Mouse (Mus musculus) gastrocnemius, postnatal 14 days (tissue): ENCODE measurements around the gene Dst. TPM values are rescaled to one million over a fixed set of nuclear protein-coding genes. Genes with fewer than 3 reads are reported as not detected.

Experiments
- DNase-seq: peaks from one replicate; pipeline ENCODE4 v3.0.0; 2021; ENCODE audit warnings: mixed read lengths
- intact Hi-C: fragments of 180-260 bp; cut with DNase I; formaldehyde crosslinking; loops from one replicate; pipeline ENCODE4 v1.15.1; 2025; ENCODE audit warnings: low total_unique reads
- long read RNA-seq, 2 experiments: library from polyadenylated mRNA; stranded (forward); transcript quantifications; one replicate each; pipeline ENCODE4 v2.0.0; 2021
- total RNA-seq, 2 experiments: library from RNA; stranded (reverse); gene quantifications; 2 replicates each; pipeline ENCODE4 v1.2.3; 2021

The Dst gene
- 100 to 1,000 TPM; 121 to 150 TPM for total RNA-seq
- long read RNA-seq, experiment 1, partial matches to known transcripts: 1 of 2 reads
- long read RNA-seq, experiment 1, other reads (novel, unspliced or antisense): 1 of 2 reads
- long read RNA-seq, experiment 2, partial matches to known transcripts: 2 of 2 reads
- long read RNA-seq, experiment 2, other reads (novel, unspliced or antisense): 0 of 2 reads

DNA sequence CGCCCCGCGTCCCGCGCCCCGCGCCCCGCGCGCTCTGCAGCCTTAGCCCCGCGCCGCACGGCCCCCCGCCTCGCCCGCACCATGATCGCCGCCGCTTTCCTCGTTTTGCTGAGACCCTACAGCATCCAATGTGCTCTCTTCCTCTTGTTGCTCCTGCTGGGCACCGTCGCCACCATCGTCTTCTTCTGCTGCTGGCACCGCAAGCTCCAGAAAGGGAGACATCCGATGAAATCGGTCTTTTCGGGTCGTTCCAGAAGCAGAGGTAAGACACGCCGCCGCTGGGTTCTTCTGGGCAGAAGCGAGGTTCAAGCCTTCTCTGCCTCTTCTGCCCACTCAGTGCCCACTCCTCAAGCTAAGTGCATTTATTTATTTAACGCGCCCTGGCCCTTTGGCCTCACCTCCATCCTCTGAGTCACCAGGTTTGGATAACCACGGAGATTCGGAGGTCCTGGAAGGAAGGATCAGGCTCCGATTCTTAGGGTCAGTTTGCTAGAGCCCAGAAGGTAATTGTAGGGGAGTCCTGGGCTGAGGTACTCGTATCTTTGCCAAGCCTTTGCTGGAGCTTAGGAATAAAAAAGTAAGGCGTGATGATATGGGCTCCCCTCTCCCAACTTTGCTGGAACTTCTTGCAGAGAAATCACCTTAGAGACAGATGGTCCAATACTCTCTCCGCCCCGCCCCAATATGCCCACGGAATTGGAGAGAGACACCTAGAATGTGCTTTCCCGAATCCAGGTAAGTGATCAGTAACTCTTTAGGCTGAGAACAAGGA lies at the start of gene Dst:
Gene Dst (plus strand): TSS at position 35 of the 772 bp plus-strand sequence.
- intact Hi-C loops: no loop called here
- DNase-seq: no peak

DNA sequence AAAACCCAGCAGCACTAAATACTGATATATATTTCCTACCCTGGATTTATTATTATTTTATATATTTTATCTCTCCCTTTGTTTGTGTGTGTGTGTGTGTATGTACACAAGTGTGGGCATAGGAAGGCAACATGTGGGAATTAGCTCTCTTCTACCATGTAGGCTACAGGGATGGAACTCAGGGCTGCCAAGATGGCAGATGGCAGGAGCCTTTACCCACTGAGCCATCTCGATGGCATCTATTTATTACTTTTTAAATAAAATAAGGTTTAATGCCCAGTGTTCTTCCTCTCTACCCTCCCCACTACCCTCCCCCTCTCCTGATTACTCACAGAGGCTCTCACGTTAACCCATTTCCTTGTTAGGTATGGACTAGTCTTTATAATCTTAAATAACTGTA lies 39.0 kb upstream of the Dst start:
- intact Hi-C loops: no loop called here
- no peak for DNase-seq

DNA sequence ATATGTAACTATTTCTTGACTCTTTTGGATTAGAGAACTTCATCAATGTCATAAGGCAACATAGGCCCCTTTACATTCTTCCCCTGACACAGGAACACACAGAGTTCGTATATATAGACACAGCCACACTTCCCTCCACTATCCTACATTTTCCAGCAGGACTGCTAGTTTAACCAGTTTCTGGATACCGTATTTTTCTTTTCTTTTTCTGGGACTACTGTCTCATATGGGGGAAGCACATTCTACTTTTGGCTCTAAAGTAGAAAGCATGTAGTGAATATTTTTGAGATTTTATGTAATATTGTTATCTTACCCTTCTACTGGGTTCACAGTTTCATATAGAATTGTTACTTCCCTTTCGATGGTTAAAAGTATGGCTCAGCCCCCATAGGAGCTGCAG lies 38.6 kb upstream of the Dst start:
- intact Hi-C loops: no loop called here
- no peak for DNase-seq

DNA sequence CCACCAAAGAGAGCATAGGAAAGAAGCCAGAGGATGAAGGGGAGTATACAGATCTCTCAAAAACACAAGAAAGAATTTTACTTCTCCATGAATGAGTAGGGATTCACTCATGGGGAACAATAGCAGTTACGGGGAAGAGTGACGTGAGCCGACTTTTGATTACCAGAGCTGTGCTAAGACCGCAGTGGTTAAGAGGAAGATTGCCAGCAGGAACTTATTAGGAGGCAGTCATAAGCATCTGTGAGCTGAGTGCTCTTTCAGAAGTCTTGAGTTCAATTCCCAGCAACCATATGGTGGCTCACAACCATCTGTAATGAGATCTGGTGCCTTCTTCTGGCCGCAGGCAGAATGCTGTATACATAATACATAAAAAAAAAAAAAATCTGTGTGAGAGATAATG lies 34.5 kb upstream of the Dst start:
- intact Hi-C loops: no loop called here
- DNase-seq: no peak

DNA sequence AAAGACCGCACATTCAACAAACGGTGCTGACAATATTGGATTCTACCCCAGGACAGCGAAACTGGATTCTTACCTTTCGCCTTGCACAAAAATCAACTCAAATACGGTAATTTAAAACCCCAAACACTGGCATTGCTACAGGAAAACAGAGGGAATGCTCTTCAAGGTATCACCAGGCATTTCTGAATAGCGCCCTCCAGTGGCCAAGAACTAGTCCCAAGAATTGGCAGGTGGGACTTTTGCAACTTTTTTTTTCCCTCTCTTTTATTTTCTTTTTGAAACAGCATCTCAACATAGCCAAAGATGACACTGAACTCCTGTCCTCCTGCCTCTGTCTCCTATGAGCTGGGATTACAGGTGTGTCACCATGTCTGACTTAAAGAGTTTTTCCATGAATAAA lies 32.3 kb upstream of the Dst start:
- intact Hi-C loops: no loop called here

DNA sequence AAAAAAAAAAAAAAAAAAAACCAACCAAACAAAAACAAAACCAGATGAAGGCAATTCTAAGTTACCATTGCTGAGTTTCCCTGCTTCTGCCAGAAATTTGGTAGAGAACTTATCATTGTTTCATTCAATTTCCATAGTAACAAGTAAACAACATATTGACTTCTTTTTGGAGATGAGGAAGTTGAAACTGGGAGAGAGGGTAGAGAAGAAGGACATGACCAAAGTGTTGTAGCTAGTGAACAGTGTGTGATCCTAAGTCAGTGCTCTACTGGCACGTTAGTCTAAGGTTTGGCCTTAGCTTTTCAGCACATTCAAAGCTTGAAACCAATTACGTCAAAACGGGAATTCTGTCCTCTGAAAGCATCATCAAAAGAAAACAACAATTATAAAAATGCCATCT lies 31.6 kb upstream of the Dst start:
- intact Hi-C loops: no loop called here
- no peak for DNase-seq

More for the DNA sequence above, 32.3 kb upstream of the Dst start:
- no peak for DNase-seq

DNA sequence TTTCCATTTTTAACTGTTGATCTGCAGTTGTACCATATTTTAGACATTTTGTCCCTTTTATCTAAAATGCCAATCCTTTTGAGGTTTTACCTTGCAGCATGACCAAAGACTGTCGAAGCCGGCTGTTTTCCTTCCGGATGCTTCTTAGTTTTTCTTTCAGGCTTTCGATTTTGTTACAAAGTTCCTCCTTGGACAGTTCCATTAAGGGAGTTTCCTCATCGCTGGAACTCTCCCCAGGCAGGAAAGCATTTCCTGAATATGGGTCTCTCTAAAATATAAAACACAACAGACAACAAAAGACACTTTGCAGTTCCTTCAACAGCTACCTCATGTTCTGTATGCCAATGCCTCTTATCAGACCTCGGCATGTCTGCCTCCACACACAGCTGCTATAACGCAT lies 29.9 kb upstream of the Dst start:
- intact Hi-C loops: no loop called here

DNA sequence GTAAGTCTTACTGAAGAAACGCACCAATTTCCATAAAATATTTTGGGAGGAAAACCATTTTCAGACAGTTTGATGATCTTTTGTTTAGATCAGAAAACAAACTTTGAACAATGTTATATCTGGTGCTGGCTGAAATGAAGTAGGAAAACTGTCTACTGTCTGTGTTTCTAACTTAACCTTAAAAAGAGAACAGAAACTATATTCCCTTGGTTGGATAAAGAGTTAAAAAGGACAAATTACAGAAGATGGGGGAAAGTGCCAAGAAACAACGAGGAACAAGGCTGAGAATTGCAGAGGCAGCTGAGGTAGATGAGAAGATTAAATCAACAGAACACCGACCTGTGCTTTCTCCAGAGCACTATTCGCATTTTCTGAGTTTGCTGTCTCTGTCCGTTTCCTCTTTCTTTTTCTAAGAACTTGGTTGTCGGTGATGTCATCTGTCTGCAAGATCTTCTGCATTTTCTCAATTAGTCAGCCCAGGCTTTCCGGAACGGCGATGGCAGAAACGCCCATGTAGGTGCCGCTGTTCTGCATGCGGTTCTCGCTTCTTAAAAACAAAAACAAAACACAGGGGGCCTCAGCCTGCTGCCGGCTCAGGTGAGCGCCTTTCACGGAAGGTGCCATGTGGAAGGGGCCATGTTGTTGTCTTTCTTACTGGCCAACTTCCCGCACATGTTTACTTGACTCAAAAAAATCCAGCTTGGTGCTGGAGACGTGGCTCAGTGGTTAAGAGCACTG lies 24.8 kb upstream of the Dst start:
- intact Hi-C loops: no loop called here
- DNase-seq: peak; percentile 5

More for the DNA sequence above, 29.9 kb upstream of the Dst start:
- no peak for DNase-seq

DNA sequence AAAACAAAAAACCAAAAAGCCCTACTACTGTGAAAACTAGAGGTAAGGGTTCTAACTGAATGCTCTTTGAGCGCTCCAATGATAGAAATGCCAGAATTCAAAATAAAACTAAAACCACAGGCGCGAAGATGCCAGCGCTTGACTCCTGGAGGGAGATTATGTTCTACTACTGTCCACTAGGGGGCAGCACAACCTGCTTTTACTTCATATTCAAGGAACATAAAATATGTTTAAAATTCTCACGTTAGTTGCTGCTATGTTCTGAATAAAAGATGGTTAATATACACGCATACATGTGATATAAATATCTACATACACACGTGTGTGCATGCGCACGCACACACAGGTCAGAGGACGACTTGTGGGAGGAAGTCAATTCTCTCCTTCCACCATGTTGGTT lies 15.2 kb upstream of the Dst start:
- intact Hi-C loops: loop anchor here (2.0 kb wide), 1 partner anchor 74 kb away; no protein-coding TSS in a partner anchor

DNA sequence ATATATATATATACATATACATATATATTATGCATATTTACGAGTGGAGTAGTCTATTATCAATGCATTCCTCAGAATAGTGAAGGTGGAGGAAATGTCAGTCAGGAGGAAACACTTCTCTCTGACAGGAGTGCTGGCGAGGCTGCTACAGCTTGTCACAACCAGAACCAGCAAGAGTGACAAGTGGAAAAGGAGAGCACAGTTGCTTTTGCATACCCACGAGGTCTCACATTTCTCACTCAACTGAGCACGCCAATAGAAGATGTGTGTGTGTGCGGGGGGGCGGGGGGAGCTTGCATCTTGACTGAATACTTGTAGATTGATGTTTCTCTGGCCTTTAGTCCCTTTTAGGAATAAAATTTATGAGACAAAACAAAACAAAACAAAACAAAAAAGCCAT lies 11.9 kb upstream of the Dst start:
- no peak for DNase-seq
- intact Hi-C loops: no loop called here

More for the DNA sequence above, 15.2 kb upstream of the Dst start:
- peak; percentile 50 for DNase-seq

DNA sequence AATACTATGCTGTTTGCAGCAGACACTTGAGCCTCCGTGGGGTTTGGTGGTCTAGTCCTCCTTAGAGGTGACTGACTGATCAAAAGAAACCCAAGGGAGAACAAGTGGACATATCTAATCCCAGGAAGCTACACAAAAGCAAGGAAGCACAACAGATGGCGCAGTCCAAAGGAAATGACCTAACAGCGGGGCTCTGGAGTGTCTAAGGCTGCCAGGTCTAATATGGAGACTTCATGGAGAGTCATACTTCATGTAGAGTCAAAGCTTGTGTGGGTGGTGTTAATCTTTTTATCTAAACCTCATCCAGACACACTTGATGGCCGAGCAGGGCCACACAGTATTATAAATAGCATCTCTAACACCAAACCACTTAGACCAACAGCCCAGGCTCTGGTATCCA lies 11.4 kb upstream of the Dst start:
- no peak for DNase-seq
- intact Hi-C loops: no loop called here

DNA sequence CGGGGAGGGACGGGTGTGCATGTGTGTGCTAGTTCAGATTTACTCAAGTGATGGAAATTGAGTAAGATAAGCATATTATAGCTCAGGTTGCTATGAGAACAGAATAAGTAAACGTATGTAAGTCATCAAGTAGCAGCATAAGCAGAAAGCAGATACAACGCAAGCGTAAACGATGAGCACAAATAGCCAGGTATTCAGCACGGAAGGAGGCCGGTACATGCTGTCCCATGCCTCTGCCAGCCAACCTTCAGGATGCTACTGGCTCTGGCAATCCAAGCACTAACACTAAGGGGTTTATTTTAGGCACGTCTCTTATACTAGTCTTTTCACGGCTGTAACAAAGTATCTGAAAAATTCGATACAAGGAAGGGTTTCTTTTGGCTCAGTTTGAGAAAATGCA lies 10.6 kb upstream of the Dst start:
- intact Hi-C loops: no loop called here

DNA sequence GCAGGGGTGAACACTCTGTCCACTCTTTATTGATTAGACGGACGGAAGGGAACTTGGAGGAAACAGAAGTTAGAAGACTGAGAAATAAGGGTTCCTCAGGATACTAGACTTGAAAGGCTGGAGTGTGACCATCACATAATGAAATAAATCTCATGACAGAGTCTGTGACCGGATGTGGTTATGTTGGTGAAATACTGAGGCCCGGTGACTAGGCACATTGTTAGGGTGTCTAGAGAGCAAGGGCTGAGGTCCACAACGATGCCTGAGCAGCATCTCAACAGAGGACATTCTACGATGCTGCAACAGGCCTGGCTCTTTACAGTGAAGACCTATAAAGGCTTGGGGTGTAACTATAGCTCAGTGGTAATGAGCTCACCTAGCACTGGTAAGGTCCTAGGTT lies 9.7 kb upstream of the Dst start:
- no peak for DNase-seq
- intact Hi-C loops: no loop called here

More for the DNA sequence above, 10.6 kb upstream of the Dst start:
- no peak for DNase-seq

DNA sequence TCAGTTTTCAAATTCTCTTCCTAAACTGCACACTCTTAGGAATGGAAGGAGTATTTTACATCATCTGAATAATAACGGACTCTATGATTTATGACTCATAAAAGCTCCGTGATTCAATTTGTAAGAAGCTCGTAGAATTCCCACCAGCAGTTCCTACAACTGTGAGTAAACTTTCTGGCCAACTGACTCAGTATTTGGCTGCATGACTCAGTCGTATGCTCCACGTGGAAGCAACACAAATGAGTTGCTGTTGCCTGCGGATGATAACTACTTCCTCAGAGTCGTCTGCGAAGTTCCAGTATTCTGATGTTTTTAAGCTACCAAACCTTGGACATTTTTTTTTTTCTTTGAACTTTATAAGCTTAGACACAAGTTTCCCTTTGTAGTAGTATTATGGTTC lies 7.8 kb upstream of the Dst start:
- intact Hi-C loops: no loop called here
- no peak for DNase-seq

DNA sequence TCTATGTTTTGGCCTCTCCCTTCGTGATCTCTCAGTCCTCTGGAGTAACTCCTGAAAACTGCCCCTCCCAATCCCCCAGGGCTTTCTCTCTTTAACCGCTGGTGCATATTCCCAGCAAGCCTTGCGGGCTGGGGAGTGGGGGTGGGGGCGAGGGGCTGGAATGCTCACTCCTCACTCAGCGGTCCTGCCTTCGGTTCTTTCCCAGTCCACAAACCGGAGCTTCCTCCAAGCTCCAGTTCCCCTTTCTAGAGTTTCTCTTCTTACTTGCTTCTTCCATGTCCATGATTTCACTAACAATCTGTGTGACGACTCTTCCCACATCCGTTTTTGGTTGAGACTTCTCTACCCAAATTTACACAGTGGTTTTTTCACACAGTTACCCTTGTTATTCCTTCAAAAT lies 4.4 kb upstream of the Dst start:
- peak; percentile 16 for DNase-seq
- intact Hi-C loops: no loop called here

DNA sequence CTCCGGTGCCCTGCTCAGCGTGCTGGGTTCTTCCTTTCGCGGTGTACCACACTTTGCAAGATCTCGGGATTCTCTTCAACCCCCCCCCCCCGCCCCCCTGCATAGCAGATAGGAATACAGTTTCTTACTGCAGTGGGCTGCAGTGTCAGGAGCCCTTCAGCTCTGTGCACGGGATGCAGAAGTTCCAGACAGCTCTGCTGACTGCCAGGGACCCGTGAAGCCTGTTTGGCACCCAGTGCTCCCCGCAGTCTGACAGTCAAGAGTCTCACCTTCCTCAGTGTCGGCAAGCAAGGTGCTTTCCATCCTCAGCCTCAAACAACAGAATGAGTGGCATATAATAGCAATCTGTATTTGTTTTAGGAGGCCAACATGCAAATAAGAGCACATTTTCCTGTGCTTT lies 1.8 kb upstream of the Dst start:
- intact Hi-C loops: no loop called here
- no peak for DNase-seq

DNA sequence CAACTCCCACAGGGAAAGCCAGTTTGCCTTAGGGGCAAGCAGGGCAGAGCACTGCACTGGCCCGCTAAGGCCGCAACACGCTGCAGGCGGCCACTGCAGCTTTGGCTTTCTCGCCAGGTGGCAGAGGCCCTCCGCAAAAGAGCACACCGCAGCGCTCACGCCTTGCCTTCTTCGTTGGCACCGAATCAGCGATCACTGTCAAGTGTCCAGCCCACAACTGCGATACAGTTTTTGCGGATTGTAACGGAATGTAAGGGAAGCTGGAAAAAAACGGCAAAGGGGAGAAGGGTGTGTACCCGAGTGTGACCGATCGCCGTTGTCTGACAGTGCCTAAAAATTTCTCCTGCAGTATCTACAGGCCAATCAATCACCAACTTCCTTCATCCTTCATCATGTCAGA lies 1.1 kb upstream of the Dst start:
- intact Hi-C loops: no loop called here
- no peak for DNase-seq

DNA sequence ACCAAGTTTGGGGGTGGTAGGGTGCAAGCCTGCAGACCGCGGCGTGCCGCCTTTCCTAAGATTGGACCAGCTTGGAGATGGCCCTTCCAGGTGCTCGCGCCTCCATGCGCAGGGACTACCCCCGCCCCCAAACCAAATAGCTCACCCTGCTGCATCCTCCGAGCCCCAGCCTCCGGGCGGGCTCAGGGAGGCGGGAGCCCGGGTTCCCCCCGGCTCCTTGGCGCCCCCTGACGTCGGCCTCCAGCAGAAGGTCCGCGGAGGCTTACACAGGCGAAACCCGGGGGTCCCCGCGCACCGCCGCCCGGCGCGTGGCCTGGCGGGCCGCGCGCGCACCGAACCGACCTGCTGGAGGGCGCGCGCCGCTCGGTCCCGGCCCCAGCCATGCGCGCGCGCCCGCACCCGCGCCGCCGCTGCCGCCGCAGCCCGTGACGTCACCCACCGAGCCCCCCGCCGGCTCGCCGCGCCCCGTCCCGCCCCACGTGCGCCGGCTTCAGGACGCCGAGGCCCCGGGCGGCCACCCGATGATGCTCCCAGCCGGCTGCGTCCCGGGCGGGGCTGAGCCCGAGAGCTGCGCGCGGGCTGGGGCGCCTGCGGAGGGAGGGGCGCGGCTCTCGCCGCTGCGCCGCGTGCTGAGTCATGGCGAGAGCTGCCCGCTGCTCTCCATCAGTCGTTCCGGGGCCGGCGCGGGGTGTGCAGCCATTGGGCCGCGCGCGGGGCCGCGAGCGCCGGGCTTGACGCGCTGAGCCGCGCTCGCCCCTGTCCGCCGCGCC lies 419 bp upstream of the Dst start, which contains the start of gene Bend6:
Gene Bend6 (minus strand): TSS at position 396 of the 770 bp plus-strand sequence.
- DNase-seq: peak; percentile 68
- intact Hi-C loops: no loop called here

DNA sequence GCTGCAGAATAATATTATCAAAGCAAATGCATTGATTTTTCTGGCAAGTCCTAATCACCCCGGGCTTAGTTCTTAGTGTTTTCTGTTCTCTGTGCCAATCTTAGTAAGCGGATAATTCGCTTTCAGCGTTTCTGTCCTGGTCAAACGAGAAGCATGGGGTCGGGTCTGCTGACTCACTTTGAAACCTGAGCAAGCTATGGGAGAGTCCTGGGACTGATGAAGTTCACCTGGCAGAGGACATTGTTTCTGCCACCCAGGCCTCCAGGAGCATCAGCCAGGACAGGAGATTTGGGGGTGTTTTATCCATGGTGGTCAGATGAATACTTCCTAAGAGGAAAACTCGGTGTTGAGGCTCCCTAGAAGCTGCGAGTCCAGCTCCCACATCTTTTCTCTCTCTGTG lies 3.6 kb downstream of the Dst start:
- no peak for DNase-seq
- intact Hi-C loops: no loop called here

DNA sequence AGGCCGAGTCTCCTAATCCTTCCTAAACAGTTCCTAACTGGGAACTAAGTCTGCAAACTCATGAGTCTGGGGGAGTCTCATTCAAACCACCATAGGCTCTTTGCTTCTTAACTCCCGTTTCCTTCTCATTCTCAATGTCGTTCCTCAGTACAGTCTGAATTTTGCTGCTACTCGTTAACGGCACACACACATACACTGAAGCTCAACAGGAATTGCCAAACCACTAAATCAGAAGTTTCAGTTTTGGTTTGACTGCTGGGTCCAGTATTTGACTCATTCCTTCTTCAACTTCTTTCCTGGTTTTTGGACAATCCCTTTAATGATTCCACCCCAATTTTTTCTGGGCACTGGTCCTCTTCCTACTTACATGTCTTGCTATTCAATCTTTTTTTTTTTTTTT lies 8.5 kb downstream of the Dst start:
- no peak for DNase-seq
- intact Hi-C loops: no loop called here
